8 mouse cellular contexts compared by ENCODE assay signal in the genomic region with DNA sequence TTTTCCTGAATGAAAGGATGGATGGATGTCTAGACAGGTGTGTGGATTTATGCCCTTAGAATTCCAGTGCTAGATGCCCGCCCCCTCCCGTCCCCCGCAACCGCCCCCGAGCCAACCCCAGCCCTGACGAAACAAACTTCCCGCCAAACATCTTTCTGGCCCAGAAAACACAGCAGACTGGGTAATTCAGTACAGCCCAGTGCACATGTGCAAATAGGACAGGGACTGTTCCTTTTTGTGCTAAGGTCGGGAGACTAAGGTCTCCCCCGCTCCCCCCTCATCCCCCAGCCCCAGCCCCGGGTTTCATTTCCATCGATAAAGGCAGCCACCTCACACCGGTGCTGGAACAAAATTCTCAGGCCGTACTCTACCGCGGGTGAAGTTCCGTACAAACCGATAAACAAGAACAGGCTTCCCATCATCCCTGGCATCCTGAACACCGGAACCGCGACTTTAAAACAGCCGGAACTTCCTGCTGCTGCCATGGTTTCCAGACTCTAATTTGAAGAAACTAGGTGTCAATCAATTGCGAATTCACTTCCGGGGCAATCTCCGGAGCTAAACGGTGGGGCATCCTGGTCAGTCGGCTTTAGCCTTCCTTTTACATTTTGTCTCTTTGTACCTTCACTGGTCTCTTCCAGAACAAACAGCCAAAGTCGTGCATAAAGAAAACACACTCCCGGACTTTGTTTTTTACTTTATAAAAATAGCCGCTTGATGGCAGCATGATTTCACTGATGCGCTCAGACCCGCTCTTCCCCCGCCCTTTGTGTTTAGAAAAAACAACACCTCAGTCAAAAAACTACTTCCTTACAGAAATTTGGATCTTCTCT. TPM values are rescaled to one million over a fixed set of nuclear protein-coding genes. Genes with fewer than 3 reads are reported as not detected.
A peak's percentile ranks its signal among the peaks of the same experiment; 100 is the strongest.
DNase-seq lines count a peak whose midpoint lies in the region; ATAC-seq and TF ChIP-seq lines count a peak whose summit lies in the region.

No protein-coding gene starts in this region.

- ATAC-seq in forebrain, embryonic 14.5 days: peak; percentile 97
- peak; percentile 89 for ATAC-seq in neutrophil, adult 5-6 weeks (ENCODE audit: extremely low read depth, insufficient number of reproducible peaks, low FRiP score, poor library complexity, severe bottlenecking)

- H3K27me3 ChIP-seq in forebrain, embryonic 14.5 days (replicated peaks; ENCODE audit: control insufficient read depth, insufficient read depth, low read length): no peaks in the 10 kb centered on the region

- H3K9ac ChIP-seq in ES-E14 (ENCODE audit: insufficient read depth, low read depth, low read length, poor library complexity, severe bottlenecking): peak overlapping the region; percentile 63
- H3K9ac ChIP-seq in forebrain, embryonic 14.5 days (ENCODE audit: low read length): peak overlapping the region; percentile 61

- H3K36me3 ChIP-seq in ES-E14 (ENCODE audit: control insufficient read depth, insufficient read depth, low read length, poor library complexity, severe bottlenecking): peaks cover 2% of the 10 kb centered on the region; the same call in 1 of the 2 replicates
- H3K36me3 ChIP-seq in forebrain, embryonic 14.5 days (ENCODE audit: control insufficient read depth, insufficient read depth, low read length): peaks cover 31% of the 10 kb centered on the region

- H3K27ac ChIP-seq in ES-E14 (ENCODE audit: insufficient read depth, low read depth, low read length, poor library complexity, severe bottlenecking): peak overlapping the region; percentile 71; the same call in 1 of the 2 replicates
- H3K27ac ChIP-seq in forebrain, embryonic 14.5 days (ENCODE audit: low read depth, low read length): peak overlapping the region; percentile 39; the same call in 1 of the 2 replicates

- peak overlapping the region; percentile 86 to 91 for H3K4me3 ChIP-seq in ES-E14 (ENCODE audit: insufficient read depth in 1 of 2, low read depth in 1 of 2, low read length in 2 of 2, poor library complexity in 1 of 2, severe bottlenecking in 1 of 2)
- peak overlapping the region; percentile 56 for H3K4me3 ChIP-seq in forebrain, embryonic 14.5 days (ENCODE audit: low read depth, low read length)

- DNase-seq in ES-E14 (ENCODE audit: low read depth, low spot score): peak; percentile 55
- peak; percentile 80 for DNase-seq in cerebellum, adult 11 months
- DNase-seq in forebrain, embryonic 14.5 days (ENCODE audit: low spot score): peak; percentile 96
- peak; percentile 58 to 84 for DNase-seq in heart, postnatal 14 days
- DNase-seq in layer of hippocampus, adult 11-12 months (ENCODE audit: low spot score): peak; percentile 76
- DNase-seq in lung, adult 18-20 months: peak; percentile 81 to 93
- DNase-seq in thymus, adult 18-20 months: peak; percentile 36 to 79

- H3K9me3 ChIP-seq in ES-E14 (ENCODE audit: control insufficient read depth, insufficient read depth, low read depth, low read length): no peaks in the 10 kb centered on the region
- H3K9me3 ChIP-seq in forebrain, embryonic 14.5 days (replicated peaks; ENCODE audit: control insufficient read depth, low read length): no peaks in the 10 kb centered on the region

- H3K4me2 ChIP-seq in forebrain, embryonic 14.5 days (ENCODE audit: low read length): peak overlapping the region; percentile 63

- in situ Hi-C loops in ES-E14 (cut with MboI; ENCODE audit: low sequenced_read_pairs in 2 of 2, unreplicated experiment in 2 of 2): no loop called here

- intact Hi-C loops in heart, postnatal 14 days (cut with DNase I): no loop called here

- no peaks in the 10 kb centered on the region for H3K4me1 ChIP-seq in ES-E14 (ENCODE audit: control insufficient read depth in 2 of 2, insufficient read depth in 2 of 2, low read length in 2 of 2, poor library complexity in 1 of 2)
- H3K4me1 ChIP-seq in forebrain, embryonic 14.5 days (ENCODE audit: control insufficient read depth, insufficient read depth, low read length): 0 out of 2 replicates have a peak, but pooled peaks cover 4% of the 10 kb centered on the region

- under 1% methylated on average over 32 of the region's 32 CpGs for WGBS in forebrain, embryonic 14.5 days

TF ChIP-seq in ES-E14, 5 proteins besides CTCF, POLR2A, EP300 and RAD21:
- TF ChIP-seq HCFC1 (IDR thresholded peaks at IDR 0.05; ENCODE audit: borderline replicate concordance, insufficient read depth, low read length) (peak; percentile 73; the same call in 1 of the 2 replicates), ZC3H11A (IDR thresholded peaks at IDR 0.05; ENCODE audit: borderline replicate concordance, low read depth, low read length) (no peak), ZNF384 (IDR thresholded peaks at IDR 0.05; ENCODE audit: low read depth, low read length) (peak; percentile 100), MAFK (IDR thresholded peaks at IDR 0.05; ENCODE audit: insufficient read depth, low read depth, low read length) (0 out of 2 replicates have a peak, but pooled peaks have one; percentile 35), CHD2 (IDR thresholded peaks at IDR 0.05; ENCODE audit: low read depth, low read length) (peak; percentile 82)

RNA-seq across cellular contexts. Expression of gene Pbdc1, which starts 9.7 kb away (rescaled TPM):
- 32.9 and 43.0 TPM in 2 replicates for total RNA-seq in ES-E14 (2012; rRNA removed)
- polyA plus RNA-seq in forebrain, embryonic 14.5 days (2014; fragmentation: Nextera tagmentation; extraction: Ambion mirVana): 34.8 and 36.4 TPM in 2 replicates
- 1 to 10 TPM; 7.1 to 7.3 TPM for total RNA-seq in heart, postnatal 14 days (2021)
- total RNA-seq in neutrophil, adult 5-6 weeks (2017): 18.5 and 20.4 TPM in 2 replicates

RNA-seq across cellular contexts. Expression of gene Magee1, which starts 50.3 kb away (rescaled TPM):
- 3.8 and 5.4 TPM in 2 replicates for total RNA-seq in ES-E14 (2012; rRNA removed)
- polyA plus RNA-seq in forebrain, embryonic 14.5 days (2014; fragmentation: Nextera tagmentation; extraction: Ambion mirVana): 58.1 and 80.5 TPM in 2 replicates
- total RNA-seq in heart, postnatal 14 days (2021): 1 to 10 TPM; 5.3 to 5.9 TPM
- total RNA-seq in neutrophil, adult 5-6 weeks (2017): 0.74 and 1.3 TPM in 2 replicates

Comparison
In these comparisons a context has a peak if more than half of its experiments do, and no peak if none do; other contexts are left out.
1. Peak in every context shown above with its lines: DNase-seq, ATAC-seq, H3K4me3 ChIP-seq and H3K27ac ChIP-seq.